Comparison of ENCODE assay signal across 26 mouse cellular contexts in the genomic region with DNA sequence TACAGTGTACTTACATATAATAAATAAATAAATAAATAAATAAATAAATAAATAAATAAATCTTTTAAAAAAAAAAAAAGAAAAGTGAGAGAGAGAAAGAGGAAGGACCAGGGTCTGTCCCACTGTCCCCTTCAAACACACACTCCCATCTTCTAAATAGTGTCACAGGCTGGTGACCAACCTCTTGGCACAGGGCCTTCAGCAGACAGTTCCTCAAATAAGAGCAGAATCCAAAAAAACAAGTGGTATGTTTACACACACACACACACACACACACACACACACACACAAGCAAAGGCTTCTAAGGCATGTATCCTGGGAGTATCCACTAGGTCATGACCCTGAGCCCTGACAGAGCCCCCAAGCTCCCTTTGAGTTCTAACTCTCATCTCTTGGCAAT.
"Had no signal": no experiment of that assay in that cellular context is flagged by ENCODE, and none has a peak within 500 bp of the region (broad histone marks: within the 10 kb centered on the region; RNA-seq: fewer than 3 reads in every experiment).

No protein-coding gene starts in this region.

- H3K4me3 ChIP-seq: heart, adult 2 months; heart, embryonic 10.5 days; heart, embryonic 12.5 days; hindbrain, embryonic 10.5 days; hindbrain, embryonic 12.5 days; kidney, embryonic 15.5 days; limb, embryonic 13.5 days; limb, embryonic 15.5 days; liver, embryonic 13.5 days had no signal

- H3K4me1 ChIP-seq: kidney, embryonic 15.5 days; liver, embryonic 13.5 days had no signal

- H3K4me2 ChIP-seq: heart, embryonic 12.5 days; hindbrain, embryonic 12.5 days; hindbrain, embryonic 14.5 days; kidney, embryonic 15.5 days; limb, embryonic 13.5 days; limb, embryonic 15.5 days; liver, embryonic 11.5 days; liver, embryonic 13.5 days had no signal

- H3K9ac ChIP-seq: heart, embryonic 12.5 days; hindbrain, embryonic 12.5 days; hindbrain, embryonic 14.5 days; kidney, embryonic 15.5 days; limb, embryonic 13.5 days; limb, embryonic 15.5 days; liver, embryonic 13.5 days had no signal

- H3K27me3 ChIP-seq: heart, embryonic 12.5 days; hindbrain, embryonic 12.5 days; kidney, embryonic 15.5 days; limb, embryonic 13.5 days; limb, embryonic 15.5 days; liver, embryonic 13.5 days had no signal

- ATAC-seq: hindbrain, embryonic 16.5 days; intestine, embryonic 16.5 days had no signal

- DNase-seq: gastrocnemius, postnatal 14 days; gastrocnemius, postnatal 36 days; heart, postnatal 10 days; heart, postnatal 4 days; kidney, adult 11 months; kidney, adult 2 months; kidney, adult 9 months; kidney, postnatal 14 days; kidney, postnatal 36 days; layer of hippocampus, adult 9-11 months; layer of hippocampus, postnatal 36 days; left cerebral cortex, postnatal 4 days; liver, embryonic 13.5 days had no signal

- H3K9me3 ChIP-seq: heart, embryonic 10.5 days; heart, embryonic 12.5 days; hindbrain, embryonic 10.5 days; hindbrain, embryonic 12.5 days; kidney, embryonic 15.5 days; limb, embryonic 13.5 days; limb, embryonic 15.5 days; liver, embryonic 13.5 days had no signal

- H3K27ac ChIP-seq: heart, adult 2 months; heart, embryonic 10.5 days; hindbrain, embryonic 10.5 days; hindbrain, embryonic 12.5 days; hindbrain, embryonic 14.5 days; kidney, embryonic 15.5 days; kidney, postnatal 0 days; limb, embryonic 13.5 days; limb, embryonic 15.5 days; liver, embryonic 13.5 days had no signal

- H3K36me3 ChIP-seq: heart, embryonic 10.5 days; heart, embryonic 12.5 days; hindbrain, embryonic 10.5 days; hindbrain, embryonic 12.5 days; kidney, embryonic 15.5 days; limb, embryonic 13.5 days; limb, embryonic 15.5 days; liver, embryonic 13.5 days had no signal
